Mouse (Mus musculus): ENCODE measurements around the gene Ubald1.

GRCm38 (mm10) chr16:4839552-4839951, 40.6 kb downstream of the Ubald1 start:
- TF ChIP-seq CTCF (IDR thresholded peaks at IDR 0.05; ENCODE audit: low read depth, low read length) = no peak
- TF ChIP-seq POLR2A (IDR thresholded peaks at IDR 0.05; ENCODE audit: borderline replicate concordance, low read depth, low read length) = no peak

Data from bone marrow macrophage, adult 2 months (primary cell).